Mouse (Mus musculus) right cerebral cortex, postnatal 36 days (tissue): ENCODE data around the gene Sprr3.
"Not testable (repeated sequence)": the region's sequence is repeated elsewhere in the genome, so short reads cannot be mapped to it uniquely, and the experiment has no call there.

ENCODE experiments used
- DNase-seq, 2 experiments: peaks; one replicate each; pipeline ENCODE4 v3.0.0; 2022; ENCODE audit warnings: low spot score in 2 of 2, mixed read lengths in 1 of 2

The Sprr3 gene

DNA sequence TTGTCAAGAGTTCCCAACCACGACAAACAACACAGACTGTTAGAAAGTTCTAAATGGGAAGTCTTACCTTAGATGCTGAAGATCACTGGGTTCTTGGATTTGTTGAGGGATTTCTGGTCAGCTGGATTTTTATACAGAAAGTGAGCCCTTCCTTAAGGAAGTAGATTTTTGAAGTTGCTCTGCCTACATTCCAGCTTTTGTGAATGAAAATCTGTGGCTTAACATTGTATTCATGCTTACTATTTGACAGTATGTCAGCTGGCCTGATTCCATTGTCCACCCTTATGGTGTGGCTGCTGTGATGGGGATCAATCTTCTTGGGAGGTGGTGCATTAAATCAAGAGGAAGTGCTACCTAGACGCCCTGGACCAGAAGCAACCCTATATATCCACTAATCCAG, at the start of gene Sprr3:
TSS of gene Sprr3 (minus strand) at position 101 of the 400 bp plus-strand sequence.
- no peak for DNase-seq

DNA sequence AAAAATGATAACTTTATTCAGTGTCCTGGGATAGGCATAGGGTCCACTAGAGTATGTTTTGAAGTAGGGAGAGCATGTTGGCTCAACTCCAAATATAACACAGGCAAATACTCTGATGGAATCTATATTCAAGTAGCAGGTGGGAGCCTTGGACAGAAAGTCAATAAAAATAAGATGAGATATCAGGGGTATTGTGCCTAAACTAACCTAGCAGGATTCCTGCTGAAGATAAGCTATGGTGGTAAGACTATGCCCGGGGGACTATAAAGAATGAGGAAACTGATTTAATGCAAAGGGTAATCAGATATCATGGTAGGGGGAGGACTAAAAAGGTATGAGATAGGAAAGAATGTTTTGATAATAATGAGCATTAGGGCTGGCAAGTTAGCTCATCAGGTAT, 49.7 kb upstream of the Sprr3 start:
- no peak for DNase-seq

DNA sequence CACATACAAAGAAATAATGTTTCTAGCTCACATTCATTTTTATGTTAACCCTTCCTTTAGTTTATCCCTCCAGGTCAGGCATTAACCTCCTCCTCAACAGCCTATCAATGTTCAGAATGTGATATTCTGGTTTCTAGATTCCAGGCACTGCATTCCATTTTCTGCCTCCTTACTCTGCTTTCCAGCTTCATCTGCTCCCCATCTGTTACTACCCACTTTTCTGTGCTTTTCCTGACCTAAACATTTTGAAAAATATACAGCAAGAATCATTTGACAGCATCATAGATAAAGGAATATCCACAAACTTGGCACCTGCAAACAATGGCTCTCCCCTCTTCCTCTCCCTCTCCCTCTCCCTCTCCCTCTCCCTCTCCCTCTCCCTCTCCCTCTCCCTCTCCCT, 45.0 kb upstream of the Sprr3 start:
- no peak for DNase-seq

DNA sequence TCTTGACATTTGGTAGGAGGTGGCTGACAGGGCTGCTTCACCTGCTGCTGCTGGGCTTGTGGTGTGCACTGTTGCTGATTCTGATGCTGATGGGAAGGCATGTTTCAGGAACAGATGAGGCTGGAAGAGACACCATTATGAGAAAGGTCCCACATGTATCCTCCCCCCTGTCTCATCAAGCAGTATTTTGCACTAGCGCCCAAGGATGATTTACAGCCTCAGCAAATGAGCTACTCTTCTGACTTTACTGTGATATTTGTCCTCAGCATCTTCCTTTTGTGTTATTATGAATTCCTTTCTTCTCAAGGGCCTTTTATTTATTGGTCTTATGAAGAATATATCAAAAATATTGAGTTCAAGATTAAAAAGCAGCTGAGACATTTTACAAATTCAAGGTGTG, 41.9 kb upstream of the Sprr3 start, which contains the start of gene Sprr4:
TSS of gene Sprr4 (minus strand) at position 101 of the 400 bp plus-strand sequence.
- DNase-seq, result no peak

DNA sequence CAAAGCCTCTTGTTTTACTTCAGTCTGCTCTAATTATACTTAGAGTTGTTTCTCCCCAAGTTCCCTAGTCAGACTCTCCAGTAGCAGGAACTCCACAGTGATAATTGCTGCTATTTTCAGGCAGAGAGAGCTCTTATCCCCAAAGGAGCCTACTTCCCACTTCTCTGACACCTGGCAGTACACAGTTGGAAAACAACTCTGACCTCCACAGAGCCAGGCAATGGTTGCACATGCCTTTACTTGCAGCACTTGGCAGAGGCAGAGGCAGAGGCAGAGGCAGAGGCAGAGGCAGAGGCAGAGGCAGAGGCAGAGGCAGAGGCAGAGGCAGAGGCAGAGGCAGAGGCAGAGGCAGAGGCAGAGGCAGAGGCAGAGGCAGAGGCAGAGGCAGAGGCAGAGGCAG, 31.7 kb upstream of the Sprr3 start:
- DNase-seq, result not testable (repeated sequence)

DNA sequence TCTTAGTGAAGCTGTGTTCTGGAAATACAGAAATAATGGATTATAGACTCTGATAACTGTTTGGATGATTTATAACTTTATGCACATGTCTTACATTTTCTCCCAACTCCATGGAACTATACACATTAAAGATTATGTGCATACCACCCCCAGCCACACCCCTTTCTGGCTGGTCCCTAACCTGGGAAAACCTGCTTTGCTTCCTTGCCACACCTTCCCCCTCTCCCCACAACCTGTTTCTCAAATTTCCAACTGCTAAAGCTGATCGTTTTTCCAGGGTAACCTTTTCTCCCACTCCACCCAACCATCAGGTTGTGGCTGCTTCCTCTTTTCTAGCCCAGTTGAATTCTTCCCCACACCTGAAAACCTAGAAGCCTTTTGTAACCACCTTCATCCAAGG, 27.8 kb upstream of the Sprr3 start:
- DNase-seq, result no peak

DNA sequence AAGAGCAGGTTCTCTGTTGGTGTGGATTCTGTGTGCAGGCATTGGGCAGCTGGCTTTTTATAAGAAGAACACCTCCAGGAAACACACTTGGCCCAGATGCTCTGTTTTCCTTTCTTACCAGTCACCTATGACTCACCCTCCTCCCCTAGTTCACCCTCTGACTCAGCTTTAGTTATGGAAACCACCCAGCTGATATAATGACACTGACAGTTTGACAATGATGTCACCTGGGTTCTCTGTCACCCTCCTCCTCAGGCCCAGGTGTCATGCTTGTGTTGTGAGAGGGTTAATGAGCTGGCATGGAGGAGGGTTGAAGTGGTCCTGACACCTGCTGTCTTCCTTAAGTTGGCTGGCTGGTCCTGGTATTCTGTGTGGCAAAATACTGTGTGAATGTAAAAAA, 27.3 kb upstream of the Sprr3 start, which contains the start of gene Sprr1a:
TSS of gene Sprr1a (minus strand) at position 33 of the 400 bp plus-strand sequence.
- DNase-seq, result no peak

DNA sequence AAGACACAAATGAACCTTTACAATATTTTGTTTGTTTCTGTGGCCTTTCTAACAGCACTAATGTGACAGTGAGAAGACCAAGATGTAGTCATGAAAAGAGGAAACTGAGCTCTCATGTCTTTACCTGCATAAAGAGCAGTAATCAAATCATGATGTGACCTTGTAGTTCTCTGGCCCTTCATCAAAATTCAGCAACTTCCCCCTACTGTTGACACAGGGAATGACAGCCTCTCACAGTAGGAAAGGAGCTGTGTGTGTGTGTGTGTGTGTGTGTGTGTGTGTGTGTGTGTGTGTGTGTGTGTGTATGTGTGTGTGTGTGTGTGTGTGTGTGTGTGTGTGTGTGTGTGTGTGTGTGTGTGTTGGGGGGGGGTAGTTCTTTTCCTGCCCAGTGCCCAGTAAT, 22.7 kb upstream of the Sprr3 start:
- DNase-seq, result not testable (repeated sequence)

DNA sequence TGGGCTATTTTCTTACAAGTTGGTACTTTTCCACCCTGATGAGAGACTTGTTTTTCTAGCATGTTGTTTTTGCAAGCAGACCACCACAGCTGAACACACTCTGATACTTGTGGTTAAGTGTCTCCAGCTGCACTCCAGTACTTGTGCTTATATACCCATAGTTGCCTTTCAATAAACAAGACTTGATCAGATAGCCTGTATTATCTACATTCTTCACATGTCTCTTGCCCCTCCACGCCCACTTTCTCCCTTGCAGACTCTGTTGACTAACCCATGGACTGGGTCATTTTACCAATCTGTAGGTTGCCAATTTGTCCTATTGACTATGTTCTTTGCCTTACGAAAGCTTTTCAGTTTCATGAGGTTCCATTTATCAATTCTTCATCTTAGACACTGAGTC, 11.6 kb upstream of the Sprr3 start:
- DNase-seq, result no peak

DNA sequence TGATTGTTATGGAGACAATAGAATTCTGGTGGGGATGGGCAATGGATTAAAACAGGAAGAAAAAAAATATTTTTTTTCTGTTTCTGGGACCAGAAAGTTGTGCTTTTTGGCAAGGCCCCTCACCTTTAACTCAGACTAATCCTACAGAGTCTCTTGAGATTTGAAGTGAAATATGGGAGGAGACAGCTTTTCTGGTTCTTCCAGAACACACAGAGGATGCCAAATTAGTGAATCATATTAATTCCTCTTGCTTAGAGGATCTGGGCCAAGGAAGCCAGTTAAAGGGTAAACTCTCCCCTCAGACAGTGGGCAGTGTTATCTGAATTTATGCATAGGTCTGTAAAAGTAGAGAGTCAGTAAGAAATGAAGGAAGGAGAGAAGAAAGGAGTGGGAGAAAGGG, 8.9 kb upstream of the Sprr3 start:
- DNase-seq, result no peak

DNA sequence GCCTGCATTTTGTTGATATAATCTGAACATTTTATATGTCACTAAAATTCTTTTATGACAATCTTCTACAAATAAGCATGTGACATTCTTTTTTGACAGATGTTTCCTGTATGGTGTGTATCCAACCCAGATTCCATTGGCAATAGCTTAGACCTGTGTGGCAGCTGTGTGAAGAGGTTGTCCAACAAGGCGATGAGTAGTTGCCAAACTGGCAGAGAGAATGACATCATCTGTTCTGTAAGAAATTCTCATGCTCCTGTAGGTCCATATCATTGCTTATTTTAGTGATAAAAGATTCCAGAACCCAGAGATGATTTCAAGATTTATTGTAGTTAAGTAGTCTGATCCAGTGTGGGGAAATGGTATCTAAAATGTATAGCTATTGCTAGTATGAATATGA, 8.1 kb upstream of the Sprr3 start:
- no peak for DNase-seq

DNA sequence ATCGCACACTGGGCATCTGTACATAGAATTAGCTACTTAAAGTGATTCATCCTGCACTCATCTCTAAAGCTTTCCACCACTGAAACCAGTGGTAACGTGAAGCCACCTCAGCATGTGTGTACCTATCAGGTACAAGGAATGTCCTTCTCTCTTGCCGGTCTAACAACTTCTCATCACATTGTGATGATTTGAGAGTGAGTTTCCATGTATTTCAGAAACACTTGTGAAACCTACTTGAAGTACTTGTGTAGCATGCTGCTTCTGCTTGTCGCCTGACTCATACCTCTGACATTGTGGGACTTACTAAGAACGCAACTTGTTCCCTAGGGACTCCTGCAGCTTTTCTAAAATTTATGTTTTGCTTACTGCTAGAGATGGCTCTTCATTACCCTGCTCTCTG, 3.4 kb downstream of the Sprr3 start:
- no peak for DNase-seq

DNA sequence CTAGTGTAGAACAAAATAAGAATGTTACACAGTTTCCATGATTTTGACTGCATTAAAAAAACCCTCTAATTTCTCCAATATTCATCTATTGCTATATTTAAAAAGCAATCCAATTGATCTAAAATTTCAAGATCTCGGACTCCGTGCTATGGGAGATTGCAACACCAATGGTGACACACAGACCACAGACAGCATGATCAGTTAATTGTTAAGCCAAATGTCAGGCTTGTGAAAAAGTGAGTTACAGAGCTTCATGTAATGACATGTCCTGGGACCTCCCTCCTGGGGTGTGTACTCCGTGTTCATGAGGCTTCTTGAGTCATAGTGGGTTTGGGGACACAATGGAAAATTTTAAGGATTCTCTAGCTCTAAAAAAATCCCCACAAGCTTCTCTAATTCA, 18.3 kb downstream of the Sprr3 start:
- no peak for DNase-seq

DNA sequence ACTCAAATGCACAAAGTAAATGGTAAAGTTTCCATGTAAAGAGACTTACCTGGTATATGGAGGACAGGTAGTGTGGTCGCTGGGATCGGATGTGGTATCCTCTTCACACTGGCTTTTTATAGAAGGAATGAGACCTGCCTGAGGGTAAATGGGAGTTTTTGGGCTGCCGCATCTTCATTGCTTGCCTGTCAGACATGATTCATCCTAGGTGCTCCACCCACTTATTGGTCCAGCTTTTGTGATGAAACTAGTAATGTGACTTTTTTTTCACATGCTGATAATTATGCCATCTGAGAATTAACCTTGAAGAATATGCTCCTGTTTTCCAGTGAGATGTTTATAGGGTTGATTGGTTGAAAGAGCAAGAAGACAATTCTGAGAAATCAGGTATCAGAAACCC, 19.8 kb downstream of the Sprr3 start, which contains the start of gene Sprr1b:
TSS of gene Sprr1b (minus strand) at position 101 of the 400 bp plus-strand sequence.
- DNase-seq, result no peak

DNA sequence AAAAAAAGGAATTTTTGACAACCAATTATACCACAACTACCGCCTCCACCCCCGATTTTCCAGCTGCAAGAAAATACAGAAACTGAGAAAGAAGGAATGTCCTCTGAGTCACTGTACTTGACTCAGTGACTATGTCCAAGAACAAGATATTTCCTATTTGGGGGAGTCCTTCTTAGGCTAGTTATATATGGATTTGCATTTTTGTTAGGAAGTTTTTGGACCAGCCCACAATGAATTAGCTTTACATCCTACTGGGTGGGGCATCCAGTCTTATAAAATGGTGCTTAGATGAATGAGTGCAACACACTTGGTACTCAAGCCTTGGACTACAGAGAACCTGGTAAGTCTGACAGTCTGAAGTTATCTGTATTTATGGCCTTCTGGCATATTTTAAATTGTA, 26.2 kb downstream of the Sprr3 start, which contains the start of gene Sprr2k:
TSS of gene Sprr2k (plus strand) at position 301 of the 400 bp plus-strand sequence.
- DNase-seq, result no peak

DNA sequence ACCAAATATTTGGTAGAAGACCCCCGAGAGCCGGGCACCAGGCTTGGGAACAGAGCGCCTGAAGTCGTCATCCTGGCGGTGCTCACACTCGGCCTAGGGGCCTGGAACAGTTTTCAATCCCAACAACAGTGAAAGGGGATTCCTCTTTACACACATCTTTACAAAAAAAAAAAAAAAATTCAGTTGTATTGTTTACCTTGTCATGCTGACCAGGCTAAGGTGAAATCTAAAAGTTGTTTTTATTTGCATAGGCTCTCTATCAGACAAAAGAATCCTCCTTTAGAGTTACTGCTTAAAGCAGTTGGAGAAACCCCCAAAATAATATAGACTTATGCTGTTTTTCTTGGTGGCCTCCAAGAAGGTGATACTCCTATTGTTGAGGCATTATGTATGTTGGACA, 29.2 kb downstream of the Sprr3 start, which contains the start of gene Gm9774:
TSS of gene Gm9774 (minus strand) at position 101 of the 400 bp plus-strand sequence.
- DNase-seq, result no peak

DNA sequence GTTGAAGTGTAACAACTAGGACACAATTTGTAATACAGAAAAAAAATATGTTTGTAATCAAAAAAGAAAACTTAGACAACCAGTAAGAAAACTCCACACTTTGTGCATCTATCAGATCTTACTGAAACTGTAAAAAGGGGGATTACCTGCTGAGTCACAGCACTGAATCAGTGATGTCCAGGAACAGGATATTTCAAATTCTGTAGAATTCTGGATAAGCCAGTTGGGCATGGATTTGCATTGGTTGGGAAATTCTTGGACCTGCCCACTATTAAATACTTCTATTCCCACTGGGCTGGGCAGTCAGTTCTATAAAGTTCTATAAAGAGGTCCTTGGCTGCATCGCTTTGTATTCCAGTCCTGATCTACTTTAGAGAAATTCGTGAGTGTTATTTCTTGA, 40.7 kb downstream of the Sprr3 start, which contains the start of gene Sprr2j-ps:
TSS of gene Sprr2j-ps (plus strand) at position 301 of the 400 bp plus-strand sequence.
- no peak for DNase-seq

DNA sequence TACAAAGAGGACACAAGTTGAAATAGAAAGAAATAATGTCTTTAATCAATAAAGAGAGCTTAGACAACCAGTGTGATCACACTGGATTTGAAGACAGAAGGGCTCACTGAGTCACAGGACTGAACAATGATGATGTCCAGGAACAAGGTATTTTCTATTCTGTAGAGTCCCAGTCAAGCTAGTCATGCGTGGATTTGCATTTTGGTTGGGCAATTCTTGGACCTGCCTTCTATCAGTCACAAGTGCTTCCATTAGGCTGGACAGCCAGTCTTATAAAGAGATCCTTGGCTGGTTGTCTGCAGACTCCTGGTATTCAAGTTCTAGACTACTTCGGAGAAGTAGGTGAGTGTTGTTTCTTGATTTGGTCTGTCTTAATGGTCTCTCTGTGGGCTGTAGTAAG, 50.8 kb downstream of the Sprr3 start, which contains the start of gene Sprr2i:
TSS of gene Sprr2i (plus strand) at position 301 of the 400 bp plus-strand sequence.
- DNase-seq, result no peak
